Mouse (Mus musculus) G1E (cell line): ENCODE data around the gene Tgfbr3. TPM values are rescaled to one million over a fixed set of nuclear protein-coding genes. Genes with fewer than 3 reads are reported as not detected.

Experiments used
- ATAC-seq: 2 replicates; pipeline ENCODE4 v1.8.0; 2016; ENCODE audit warnings: mild to moderate bottlenecking; ENCODE audit not compliant: insufficient number of reproducible peaks, poor library complexity, low FRiP score, severe bottlenecking; ENCODE audit errors: extremely low read depth
- DNase-seq: peaks from one replicate; pipeline ENCODE4 v3.0.0; 2012; ENCODE audit warnings: low spot score
- H3K27me3 ChIP-seq: 2 replicates; pipeline ENCODE4 v1.6.1; 2012; ENCODE audit warnings: mild to moderate bottlenecking, low read length, inconsistent platforms; ENCODE audit not compliant: insufficient read depth
- H3K36me3 ChIP-seq: replicated peaks from 2 replicates; pipeline ENCODE3; 2012; ENCODE audit warnings: mild to moderate bottlenecking, inconsistent platforms
- H3K4me1 ChIP-seq: 2 replicates; pipeline ENCODE4 v1.6.1; 2012; ENCODE audit warnings: low read depth, low read length, inconsistent platforms, mixed read lengths; ENCODE audit not compliant: insufficient read depth
- H3K4me3 ChIP-seq: 2 replicates; pipeline ENCODE4 v1.5.1; 2012; ENCODE audit warnings: low read depth, mild to moderate bottlenecking, inconsistent platforms, low read length, moderate library complexity, mixed read lengths
- H3K9me3 ChIP-seq: replicated peaks from 2 replicates; pipeline ENCODE4 v1.6.1; 2012; ENCODE audit warnings: inconsistent platforms
- CTCF ChIP-seq: IDR thresholded peaks from 2 replicates; pipeline ENCODE4 v1.5.1; 2012; ENCODE audit warnings: low read depth, low read length, inconsistent platforms, mixed read lengths
- GATA1 ChIP-seq: IDR thresholded peaks from 2 replicates; pipeline ENCODE4 v1.6.1; 2012; ENCODE audit warnings: borderline replicate concordance, low read length, inconsistent platforms, mixed read lengths
- GATA2 ChIP-seq: IDR thresholded peaks from 2 replicates; pipeline ENCODE4 v1.6.1; 2012; ENCODE audit warnings: low read depth, low read length, inconsistent platforms, borderline replicate concordance
- POLR2AphosphoS5 ChIP-seq: IDR thresholded peaks from 2 replicates; pipeline ENCODE4 v1.6.1; 2012; ENCODE audit warnings: low read depth, low read length, inconsistent platforms; ENCODE audit not compliant: insufficient replicate concordance
- TAL1 ChIP-seq: conservative IDR thresholded peaks from 2 replicates; pipeline ENCODE4 v1.6.1; 2012; ENCODE audit warnings: low read depth, low read length, inconsistent platforms, mixed read lengths
- polyA plus RNA-seq: library from polyadenylated mRNA; stranded (reverse); fragments of >175 nt; gene quantifications from 2 replicates; pipeline ENCODE4 v1.2.3, GENCODE M21; 2012
- total RNA-seq, 2 experiments: library from RNA; stranded (forward) in 1 of 2; stranded (reverse) in 1 of 2; fragments of 200-1000 nt in 1 of 2; fragments of >200 nt in 1 of 2; fragmentation: Nextera tagmentation in 1 of 2; gene quantifications; 2 replicates each; pipeline ENCODE4 v1.2.3; 2014 to 2017

Gene Tgfbr3
- total and polyA plus RNA-seq, 3 experiments: 0.05 TPM; not detected in 2

- Histone ChIP-seq H3K36me3 (no peaks in the 10 kb centered on the region), H3K4me3 (no peak overlapping the region), H3K4me1 (no peaks in the 10 kb centered on the region), H3K9me3 (no peaks in the 10 kb centered on the region), H3K27me3 (no peaks in the 10 kb centered on the region)
- ATAC-seq: no peak
- no peak for TF ChIP-seq CTCF
- no peak for TF ChIP-seq GATA2
- no peak for TF ChIP-seq GATA1
- TF ChIP-seq TAL1: no peak
- TF ChIP-seq POLR2AphosphoS5: no peak
- DNase-seq: no peak
These were observed 168.3 kb downstream of the Tgfbr3 start for GRCm38 (mm10) chr5:107121086-107121485.

DNA sequence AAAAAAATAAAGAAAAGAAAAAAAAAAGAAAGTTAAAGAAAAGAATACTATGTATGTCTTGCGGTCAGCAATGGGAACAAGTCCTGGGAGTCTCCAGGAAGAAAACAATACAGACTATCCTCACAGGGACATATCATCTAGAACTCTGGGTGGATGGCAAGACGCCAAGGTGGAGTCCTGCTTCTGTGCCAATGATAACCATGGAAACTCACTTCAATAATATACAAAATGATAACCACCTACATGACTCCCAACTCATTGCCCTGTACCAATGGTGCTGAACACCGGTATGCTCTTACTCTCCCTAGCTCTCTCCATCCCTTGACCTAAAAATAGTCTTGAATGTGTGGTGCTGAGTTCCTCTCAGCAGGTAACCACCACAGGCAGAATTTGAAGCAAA is 168.8 kb downstream of the Tgfbr3 start:
- DNase-seq (no peak), ATAC-seq (no peak)
- Histone ChIP-seq H3K4me3 (no peak overlapping the region), H3K4me1 (no peaks in the 10 kb centered on the region), H3K27me3 (no peaks in the 10 kb centered on the region), H3K36me3 (no peaks in the 10 kb centered on the region), H3K9me3 (no peaks in the 10 kb centered on the region)
- TF ChIP-seq CTCF: no peak
- TF ChIP-seq TAL1: no peak
- no peak for TF ChIP-seq POLR2AphosphoS5

GRCm38 (mm10) chr5:107119896-107120295 is 169.5 kb downstream of the Tgfbr3 start:
- H3K27me3 ChIP-seq: no peaks in the 10 kb centered on the region
- TF ChIP-seq GATA2 (no peak), TAL1 (no peak), GATA1 (no peak), CTCF (no peak), POLR2AphosphoS5 (no peak)
- no peaks in the 10 kb centered on the region for H3K9me3 ChIP-seq
- ATAC-seq (no peak), DNase-seq (no peak)
- H3K4me1 ChIP-seq: no peaks in the 10 kb centered on the region
- H3K4me3 ChIP-seq: no peak overlapping the region
- no peaks in the 10 kb centered on the region for H3K36me3 ChIP-seq

GRCm38 (mm10) chr5:107116821-107117220 is 172.6 kb downstream of the Tgfbr3 start:
- no peak for ATAC-seq
- TF ChIP-seq CTCF (no peak), POLR2AphosphoS5 (no peak), GATA1 (no peak), GATA2 (no peak), TAL1 (no peak)

GRCm38 (mm10) chr5:107112656-107113275 is 176.7 kb downstream of the Tgfbr3 start:
- Histone ChIP-seq H3K36me3 (no peaks in the 10 kb centered on the region), H3K9me3 (no peaks in the 10 kb centered on the region), H3K27me3 (peaks cover 2% of the 10 kb centered on the region; the same call in 1 of the 2 replicates), H3K4me1 (no peaks in the 10 kb centered on the region), H3K4me3 (no peak overlapping the region)
- no peak for TF ChIP-seq GATA2
- DNase-seq (no peak), ATAC-seq (no peak)

More at GRCm38 (mm10) chr5:107116821-107117220, 172.6 kb downstream of the Tgfbr3 start:
- Histone ChIP-seq H3K9me3 (no peaks in the 10 kb centered on the region), H3K27me3 (no peaks in the 10 kb centered on the region), H3K36me3 (no peaks in the 10 kb centered on the region), H3K4me3 (no peak overlapping the region), H3K4me1 (no peaks in the 10 kb centered on the region)
- DNase-seq: no peak

DNA sequence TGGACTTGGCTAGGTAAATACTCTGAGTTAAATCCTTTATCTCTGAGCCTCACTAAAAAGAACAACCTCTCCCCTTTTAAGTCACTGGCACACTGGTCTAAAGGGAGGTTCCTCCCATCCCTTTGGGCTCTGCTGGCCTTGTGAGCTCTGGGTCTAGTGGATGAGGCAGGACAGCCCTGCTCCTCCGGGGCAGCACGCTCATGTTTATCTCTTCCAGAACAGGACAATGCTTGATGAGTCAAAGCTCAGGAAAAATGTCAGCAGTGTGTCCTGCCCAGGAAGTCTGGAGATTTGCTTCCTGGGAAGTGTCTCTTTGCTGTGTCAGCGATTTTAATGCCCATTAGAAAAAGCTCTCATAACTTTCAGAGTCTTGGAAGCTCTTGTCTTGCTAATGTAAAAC is 177.6 kb downstream of the Tgfbr3 start:
- H3K4me3 ChIP-seq: no peak overlapping the region
- H3K4me1 ChIP-seq: no peaks in the 10 kb centered on the region
- no peaks in the 10 kb centered on the region for H3K36me3 ChIP-seq
- ATAC-seq (no peak), DNase-seq (no peak)
- H3K9me3 ChIP-seq: no peaks in the 10 kb centered on the region
- TF ChIP-seq TAL1: no peak
- TF ChIP-seq CTCF: no peak
- TF ChIP-seq POLR2AphosphoS5: no peak
- TF ChIP-seq GATA1: no peak
- TF ChIP-seq GATA2: no peak
- H3K27me3 ChIP-seq: peaks cover 2% of the 10 kb centered on the region; the same call in 1 of the 2 replicates
